Mouse (Mus musculus): ENCODE results near the gene Prkar1b.

GRCm38 (mm10) chr5:138987994-138988393 is 161.8 kb downstream of the Prkar1b start:
- no peak for TF ChIP-seq CTCF (IDR thresholded peaks at IDR 0.05; ENCODE audit: low read depth)
- no peak for TF ChIP-seq EP300 (IDR thresholded peaks at IDR 0.05; ENCODE audit: low read depth)

Data from liver, postnatal 0 days (tissue).